Mouse (Mus musculus): ENCODE results near the gene Ankrd40. TPM values are rescaled to one million over a fixed set of nuclear protein-coding genes. Genes with fewer than 3 reads are reported as not detected.

Ankrd40 gene
- total RNA-seq (2021): 154 and 158 TPM in 2 replicates
- long read RNA-seq, transcript Ankrd40-203 (5 exons, 3,487 nt): major isoform, 89 of 111 reads
- long read RNA-seq, partial matches to known transcripts: 8 of 111 reads
- long read RNA-seq, other reads (novel, unspliced or antisense): 11 of 111 reads

DNA sequence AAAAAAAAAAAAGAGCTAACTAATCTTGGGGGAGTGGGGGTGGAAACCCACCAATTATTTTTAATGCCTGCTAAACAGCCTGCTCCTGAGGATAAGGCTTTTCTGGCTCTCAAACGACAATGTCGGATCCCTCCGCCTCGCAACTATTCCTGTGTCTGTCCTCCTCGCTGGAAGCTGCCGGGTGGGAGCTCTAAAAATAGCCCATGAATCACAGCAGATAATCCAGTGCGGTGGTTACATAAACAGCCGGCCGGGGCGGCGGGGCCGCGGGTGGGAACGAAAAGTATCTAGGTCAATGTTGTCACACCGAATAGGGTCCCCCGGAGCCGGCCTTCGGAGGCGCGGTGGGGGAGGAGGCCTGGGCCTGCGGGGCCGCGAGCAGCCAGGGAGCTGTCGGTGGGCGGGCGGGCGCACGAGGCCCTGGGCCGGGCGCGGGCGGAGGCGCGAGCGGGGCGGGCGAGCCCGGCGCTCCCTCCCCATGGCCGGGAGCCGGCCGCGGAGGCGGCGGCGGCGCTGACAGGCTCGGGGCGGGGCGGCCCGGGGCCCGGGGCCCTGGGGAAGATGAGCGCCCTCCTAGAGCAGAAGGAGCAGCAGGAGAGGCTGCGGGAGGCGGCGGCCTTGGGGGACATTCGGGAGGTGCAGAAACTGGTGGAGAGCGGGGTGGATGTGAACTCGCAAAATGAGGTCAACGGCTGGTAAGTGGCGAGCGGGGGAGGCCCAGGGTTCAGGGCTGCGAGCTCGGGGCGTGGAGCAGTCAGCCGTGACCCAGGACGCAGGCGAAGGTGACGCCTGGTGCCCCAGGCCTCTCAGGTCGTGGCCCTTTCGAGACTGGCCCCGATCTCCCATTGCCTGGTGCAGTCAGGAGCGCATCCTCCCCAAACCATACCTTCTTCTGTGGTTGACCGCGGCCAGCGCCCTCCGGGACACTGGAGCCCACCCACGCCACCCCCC lies at the start of gene Ankrd40:
Gene Ankrd40 (plus strand): TSS at position 309 of the 951 bp plus-strand sequence.
- peak; percentile 93 for DNase-seq

DNA sequence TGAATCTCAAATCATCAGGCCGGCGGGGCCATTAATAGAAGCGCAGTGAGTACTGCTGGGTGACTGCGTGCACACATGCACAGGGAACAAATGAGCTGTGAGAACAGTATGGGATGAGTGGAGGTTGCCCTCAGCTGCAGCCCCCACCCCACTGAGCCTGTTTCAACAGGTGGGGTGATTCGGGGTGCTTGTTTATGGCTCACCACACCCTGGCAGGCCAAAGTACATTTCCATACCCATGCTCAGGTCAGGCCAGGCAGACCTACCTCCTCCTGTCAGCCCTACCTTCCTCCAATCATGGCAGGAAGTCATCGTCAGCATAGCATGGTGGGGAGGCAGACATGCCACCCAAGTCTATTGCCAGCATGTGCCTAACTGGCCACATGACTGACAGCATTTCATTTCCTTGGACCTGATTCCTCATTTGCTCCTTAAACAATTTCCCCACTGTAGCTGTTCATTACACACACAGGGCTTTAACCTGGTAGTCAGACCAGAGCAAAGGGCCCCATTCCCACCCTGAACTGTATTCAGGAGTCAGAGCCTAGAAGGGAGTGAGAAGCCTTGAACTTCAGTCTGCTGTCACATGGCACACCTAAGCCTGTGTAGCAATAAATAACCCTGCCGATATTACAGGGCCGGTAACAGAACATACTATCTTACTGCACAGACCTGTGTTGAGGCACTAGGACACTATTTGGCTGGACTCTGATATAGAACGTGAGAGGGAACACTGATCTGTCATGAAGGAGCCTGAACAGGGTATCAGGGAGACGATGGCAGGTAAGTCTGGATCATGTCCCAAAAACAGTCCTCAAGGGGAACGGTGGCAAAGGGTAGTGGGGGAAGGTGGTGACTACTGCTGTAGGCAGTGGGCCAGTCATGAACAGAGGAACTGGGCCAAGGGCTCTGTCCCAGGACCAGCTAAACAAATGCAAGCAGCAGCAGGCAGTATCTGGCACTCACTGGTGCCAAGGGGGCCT lies 46.3 kb upstream of the Ankrd40 start, which contains the start of gene Gm21885:
Gene Gm21885 (plus strand): TSS at position 675 of the 983 bp plus-strand sequence.
- DNase-seq: peak; percentile 38

DNA sequence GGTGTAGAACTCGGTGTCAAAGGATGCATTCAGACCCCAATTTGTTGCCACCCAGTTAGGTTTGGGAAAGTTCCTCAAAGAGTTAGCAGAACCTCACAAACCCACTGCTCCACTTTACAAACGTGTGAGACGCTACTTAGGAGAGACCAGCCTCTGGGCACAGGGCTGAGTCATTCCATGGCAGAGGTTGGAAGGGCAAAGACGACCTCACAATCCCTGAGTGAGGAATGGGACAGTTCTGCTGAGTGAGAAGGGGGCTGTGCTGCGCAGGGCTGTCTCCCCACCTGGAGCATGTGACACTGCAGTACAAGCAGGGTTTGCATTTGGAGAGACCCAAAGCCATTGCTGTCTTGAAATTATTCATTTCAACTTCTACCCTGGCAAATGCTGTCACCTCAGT lies 45.5 kb upstream of the Ankrd40 start:
- no peak for DNase-seq

DNA sequence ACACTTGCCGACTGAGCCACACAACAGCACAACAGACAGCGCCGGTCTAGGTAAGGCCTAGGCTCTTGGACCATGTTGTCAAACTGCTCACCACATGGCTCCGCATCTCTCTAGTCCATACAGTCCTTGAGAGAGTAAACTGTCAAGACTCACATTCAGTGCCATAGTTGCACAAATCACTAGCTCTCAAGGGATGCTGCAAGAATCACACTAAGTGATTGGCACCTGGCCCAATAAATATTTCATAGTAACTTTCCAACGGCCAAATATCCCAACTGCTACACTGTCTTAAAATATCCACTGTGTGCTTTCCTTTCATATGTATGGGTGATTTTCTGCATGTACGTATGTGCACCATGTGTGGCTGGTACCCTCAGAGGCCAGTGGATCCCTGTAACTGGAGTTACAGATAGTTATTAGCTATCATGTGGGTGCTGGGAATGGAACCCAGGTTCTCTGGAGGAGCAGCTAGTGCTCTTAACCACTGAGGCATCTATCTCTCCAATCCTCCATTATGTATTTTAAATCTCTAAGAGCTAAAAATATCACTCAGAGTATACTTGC lies 44.2 kb upstream of the Ankrd40 start:
- DNase-seq: no peak

DNA sequence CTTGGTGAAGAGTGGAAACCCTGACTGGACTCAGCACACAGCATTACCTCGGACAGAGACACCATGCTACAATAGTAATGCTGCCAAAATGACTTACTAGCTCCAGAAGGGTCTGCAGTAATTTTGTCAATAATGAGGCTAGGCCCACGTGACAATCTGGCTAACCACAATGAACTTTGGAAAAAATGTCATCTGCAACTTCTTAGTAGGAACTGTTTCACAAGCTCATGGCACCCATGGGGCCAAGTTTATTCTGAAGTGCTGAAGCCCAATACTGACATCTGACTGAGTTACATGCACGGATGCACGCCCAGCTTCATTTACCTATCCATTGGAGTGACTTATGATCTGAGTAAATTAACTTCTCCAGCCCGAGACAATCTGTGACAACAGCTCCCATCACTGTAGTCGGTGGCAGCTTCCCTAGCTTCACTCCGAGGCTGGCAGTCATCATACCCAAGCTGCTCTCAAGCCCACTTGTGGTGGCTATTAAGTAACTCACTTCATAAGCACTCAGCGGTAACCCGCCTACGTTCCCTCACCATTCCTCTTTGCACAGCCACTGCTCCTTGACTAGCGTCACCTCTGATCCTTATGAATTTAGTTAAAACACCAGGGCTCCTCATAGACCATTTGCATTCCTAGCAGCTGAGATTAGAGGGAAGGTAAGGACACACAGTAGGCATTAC lies 41.8 kb upstream of the Ankrd40 start:
- DNase-seq: no peak

DNA sequence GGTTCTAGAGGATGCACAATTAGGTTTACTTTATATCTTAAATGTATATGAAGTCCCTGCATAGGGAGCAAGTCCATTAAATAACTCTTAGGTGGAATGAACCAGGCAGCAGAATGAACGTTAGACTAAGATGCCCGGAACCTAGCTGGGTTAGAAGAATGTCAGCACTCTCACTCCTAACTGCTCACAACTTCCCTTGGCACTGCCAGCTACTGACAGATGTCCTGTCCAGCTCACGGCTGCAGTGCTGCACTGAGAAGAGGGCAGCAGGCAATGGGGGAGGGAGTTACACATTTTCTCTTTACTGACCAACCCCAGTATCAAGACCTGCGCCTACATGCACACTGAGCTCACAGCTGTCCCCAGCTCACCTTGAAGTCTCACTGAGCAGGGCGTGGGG lies 40.7 kb upstream of the Ankrd40 start:
- DNase-seq: no peak

DNA sequence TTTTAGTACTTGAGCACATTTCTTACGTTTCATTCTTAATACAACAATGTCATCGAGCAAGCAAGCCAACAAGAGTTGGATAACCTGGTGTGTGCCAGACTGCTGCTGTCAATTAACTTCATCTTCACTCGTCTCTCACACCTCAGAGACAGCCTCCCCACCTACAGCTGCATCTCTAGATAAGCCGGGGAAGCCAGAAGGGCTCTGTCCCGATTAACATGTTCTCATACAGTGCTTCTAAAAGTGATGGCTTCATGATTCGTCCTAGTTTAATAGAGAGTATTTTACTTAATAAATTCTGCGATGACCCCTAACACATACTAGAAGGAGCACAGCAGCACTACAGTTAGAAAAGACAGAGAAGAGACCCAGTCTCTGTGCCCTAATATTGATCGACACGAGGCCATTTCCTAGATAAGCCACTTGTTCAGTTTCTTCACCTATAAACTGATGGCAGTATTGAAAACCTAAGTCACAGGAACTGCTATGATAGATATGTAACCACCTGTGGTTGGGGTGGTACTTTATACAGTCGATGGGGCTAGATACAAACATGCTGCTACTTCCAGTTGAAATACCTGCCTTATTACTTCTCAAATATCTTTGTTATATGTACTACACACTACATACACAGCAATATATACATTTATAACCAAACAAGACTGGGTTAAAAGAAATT lies 37.6 kb upstream of the Ankrd40 start:
- DNase-seq: no peak

DNA sequence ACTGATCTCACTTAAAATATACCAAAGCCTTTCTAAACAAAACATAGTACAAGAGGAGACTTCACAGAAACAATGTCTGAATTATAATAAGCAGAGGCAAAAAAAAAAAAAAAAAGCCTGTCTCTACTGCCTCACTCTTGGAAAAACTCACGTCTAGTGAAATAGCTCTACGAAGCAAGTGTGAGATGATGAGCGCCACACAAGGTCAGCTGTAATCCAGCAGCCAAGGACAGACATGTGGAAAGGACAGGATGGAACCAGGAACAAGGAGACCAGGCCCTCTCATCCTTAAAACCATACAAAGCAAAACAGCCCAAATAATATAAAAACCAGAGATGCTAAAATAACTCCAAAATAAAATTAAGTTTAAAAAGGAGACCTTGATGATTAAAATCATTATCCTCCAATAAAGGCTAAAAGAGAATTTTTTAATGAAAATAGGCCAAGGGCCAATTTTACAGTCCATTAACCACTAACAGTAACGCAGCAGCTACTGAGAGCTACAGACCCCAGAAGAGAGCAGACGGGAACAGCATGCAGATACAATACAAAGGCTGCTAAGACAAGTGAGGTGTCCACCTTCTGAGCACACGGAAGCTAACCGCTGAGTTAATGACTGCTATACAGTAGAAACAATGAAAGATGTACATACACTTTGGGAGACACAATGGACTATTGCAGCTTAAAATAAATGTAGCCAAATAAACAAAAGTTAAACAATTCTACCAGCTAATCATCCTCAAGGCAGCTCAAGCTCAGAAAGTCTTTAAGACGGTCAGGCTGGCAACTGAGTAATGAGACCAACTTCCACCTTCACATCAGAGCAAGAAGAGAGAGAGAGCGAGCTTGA lies 32.6 kb upstream of the Ankrd40 start:
- no peak for DNase-seq

DNA sequence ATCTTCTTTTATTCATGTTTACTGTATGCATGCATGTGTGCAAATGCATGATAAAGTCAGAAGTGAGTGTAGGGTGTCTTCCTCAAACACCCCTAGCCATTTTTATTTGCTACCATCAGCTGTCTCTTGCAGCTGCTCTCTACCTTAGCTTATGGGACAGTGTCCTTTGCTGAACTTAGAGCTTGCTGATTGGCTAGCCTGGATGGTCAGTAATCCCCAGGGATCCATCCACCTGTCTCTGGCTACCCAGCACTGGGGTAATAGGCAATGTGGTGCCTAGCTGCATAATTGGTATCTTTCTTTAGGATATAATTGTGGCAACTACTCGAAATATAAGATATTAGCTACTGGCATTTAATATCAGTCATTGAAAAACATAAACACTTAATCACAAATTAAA lies 15.1 kb upstream of the Ankrd40 start:
- DNase-seq: no peak

DNA sequence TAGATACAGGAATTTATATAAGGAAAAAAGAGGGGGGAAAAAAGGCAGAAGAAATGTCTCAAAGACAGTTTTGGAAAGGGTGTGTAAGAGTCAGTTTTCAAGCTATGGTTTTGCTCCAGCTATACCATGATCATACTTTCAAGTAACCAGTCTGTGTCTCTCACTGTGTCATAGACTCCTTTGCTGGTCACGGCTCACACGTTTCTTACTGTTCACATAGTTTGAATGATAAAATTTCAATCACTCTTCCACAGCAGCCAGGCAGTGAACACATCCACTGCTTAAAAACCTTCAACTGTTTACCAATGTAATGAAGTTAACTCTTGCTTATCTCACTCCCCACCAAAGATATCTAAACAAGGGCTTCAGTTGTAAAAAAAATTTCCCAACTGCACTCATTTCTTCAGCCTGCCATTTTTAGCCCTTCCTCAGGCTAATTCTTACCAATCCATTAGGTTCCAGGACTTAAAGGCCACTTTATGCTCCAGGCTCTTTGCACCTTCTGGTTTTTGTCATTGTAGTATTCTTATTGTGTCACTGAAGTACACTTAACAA lies 13.6 kb upstream of the Ankrd40 start:
- no peak for DNase-seq

DNA sequence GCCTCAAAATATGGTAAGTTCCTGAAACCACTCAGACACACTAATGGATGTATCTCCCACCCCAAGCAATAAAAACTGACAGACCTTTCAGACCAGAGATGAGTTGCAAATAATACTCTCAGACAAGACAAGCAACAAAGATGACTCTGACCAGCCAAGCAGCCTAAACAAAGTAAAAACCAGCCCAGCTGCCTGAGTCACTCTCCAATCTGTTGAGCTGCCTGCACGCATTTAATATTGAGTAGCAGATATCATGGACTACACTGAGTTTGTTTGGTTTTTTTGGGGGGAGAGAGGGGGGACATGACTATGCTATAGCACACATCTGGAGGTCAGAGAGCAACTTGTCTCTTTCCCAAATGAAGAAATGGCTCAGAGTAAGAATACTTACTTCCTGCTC lies 12.5 kb upstream of the Ankrd40 start:
- DNase-seq: no peak

DNA sequence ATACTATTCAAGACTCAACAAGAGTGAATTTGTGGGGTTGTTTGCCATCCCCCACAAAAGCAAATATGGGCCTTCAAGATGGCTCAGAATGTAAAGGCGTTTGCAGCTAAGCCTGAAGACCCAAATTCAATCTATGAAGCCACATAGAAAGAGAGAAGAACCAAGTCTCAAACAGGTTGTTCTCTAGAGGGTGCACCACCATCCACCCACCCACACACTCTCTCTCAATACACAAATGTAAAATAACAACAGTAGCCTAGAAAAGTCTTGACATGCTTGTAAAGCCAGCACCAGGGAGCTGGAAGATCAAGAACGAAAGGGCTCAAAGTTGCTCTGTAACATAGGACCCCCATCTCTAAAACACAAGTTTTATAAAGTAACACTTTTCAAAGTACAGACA lies 11.3 kb upstream of the Ankrd40 start:
- no peak for DNase-seq

DNA sequence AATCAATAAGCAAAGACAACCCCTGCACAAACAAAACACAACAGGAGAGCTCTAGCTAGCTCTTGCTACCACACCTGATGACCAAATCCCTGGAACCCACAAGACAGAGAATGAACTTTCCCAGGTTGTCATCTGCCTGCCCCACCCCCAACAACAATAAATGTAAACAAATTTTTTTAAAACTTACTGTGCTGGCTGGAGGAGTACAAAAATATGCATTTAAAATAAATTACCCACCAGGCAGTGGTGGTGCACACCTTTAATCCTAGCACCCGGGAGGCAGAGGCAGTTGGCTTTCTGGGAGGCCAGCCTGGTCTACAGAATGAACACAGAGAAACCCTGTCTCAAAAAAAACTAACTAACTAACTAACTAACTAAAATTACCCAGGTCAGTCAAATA lies 10.8 kb upstream of the Ankrd40 start:
- no peak for DNase-seq

DNA sequence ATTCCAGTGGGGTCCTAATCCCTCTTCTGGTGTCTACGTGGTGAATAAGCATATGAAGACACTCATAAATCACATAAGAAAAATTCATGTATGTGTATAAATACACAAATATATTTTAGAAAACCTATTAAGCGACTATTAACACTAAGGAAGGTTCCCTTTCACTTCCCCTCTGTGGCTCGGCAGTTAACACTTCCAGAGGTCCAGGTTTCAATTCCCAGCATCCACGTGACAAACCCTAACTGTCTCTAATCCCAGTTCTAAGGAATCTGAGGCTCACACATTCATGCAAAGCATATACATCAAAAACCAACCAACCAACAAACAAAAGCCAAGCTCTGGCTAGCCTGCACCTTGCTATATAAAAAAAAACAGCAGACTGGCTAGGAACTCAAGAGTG lies 10.3 kb upstream of the Ankrd40 start:
- DNase-seq: no peak

DNA sequence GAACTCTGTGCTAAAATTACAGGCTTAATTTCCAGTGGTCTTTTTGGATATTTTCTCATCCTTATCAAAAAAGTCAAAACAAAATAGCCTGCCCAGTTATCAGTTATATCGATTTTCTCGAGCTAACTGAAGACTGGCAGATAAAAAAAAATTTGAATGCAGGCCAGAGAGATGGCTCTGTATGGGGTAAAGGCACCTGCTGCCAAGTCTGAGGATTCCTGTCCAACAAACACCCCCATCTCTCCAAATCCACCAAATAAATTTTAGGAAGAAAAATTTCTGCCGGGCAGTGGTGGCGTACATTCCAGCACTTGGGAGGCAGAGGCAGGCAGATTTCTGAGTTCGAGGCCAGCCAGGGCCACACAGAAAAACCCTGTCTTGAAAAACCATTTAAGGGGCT lies 9.7 kb upstream of the Ankrd40 start:
- no peak for DNase-seq

DNA sequence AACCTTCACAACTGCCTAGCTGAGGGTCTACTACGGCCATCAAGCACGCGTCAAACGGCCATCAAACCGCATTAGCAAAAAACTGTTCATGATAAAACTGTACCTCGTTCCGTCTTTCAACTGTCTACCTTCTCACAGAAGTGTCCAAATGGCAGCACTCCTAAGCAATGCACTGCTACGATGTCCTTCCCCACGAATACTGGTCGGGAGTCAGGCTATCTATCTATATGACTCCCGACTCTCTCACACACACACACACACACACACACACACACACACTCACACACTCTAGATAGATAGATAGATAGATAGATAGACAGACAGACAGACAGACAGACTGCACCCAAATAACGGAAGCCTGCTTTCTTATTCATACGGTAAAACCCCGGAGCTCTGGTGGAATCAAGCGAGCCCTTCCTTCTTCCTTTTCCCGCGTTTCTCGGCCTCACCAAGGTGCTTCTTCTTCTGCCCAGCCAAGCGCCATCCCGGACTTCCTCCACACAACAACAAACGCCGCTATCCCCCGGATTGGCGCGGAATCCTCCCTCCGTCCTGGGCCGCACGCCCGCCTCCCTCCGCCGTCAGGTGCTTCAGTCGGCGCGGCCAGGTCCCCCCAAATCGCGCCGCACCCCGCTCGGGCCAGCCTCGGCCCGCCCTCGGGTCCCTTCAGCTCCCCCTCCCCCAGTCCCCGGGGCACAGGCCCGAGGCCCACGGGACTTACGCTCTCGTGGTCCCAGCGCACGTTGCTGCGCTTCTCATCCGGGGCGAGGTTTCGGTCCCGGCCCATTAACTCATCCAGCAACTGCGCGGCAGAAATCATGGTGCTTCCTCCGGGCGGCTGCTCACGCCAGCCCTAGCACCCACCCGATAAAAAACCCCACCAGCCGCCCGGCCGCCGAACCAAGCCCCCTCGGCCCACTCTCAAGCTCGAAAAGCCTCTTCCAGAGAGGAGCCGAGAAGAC lies 6.6 kb upstream of the Ankrd40 start:
- peak; percentile 57 for DNase-seq

DNA sequence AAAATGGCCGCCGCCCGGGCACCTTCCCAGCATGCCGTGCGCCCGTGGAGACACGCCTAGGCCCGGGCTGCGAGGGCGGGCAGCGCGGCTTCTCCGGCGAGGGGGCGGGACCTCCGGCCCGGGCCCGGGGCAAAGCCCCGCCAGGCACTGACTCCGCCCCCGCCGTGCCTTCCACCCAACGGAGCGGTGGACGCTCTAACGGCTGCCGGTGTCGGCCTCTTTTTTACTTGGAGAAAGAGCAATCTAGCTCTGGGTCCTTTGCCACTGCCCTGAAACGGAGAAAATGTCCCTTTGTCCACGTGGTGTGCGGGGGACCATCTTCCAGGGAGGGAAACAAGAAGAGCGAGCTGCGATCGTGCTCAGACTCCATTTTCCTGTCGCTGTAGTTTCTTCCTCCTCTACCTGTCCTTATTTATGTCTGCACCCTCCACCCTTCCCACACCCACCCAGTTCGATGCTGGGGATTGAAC lies 5.8 kb upstream of the Ankrd40 start, which contains the start of gene Luc7l3:
Gene Luc7l3 (minus strand): TSS at position 58 of the 470 bp plus-strand sequence.
- peak; percentile 96 for DNase-seq

DNA sequence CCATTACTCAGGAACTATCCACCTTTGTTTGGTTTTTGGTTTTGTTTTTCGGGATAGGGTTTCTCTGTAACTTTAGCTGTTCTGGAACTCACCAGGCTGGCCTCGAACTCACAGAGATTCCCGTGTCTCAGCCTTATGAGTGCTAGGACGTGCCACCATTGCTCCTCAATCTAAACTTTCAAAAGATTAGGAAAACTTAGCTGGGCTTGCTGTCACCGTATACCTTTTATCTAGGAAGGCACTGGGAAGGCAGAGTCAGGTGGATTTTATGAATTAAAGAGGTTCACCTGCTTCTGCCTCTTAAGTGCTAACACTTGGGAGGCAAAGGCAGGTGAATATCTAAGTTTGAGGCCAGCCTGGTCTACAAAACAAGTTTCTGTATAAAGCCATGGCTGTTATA lies 5.2 kb upstream of the Ankrd40 start:
- no peak for DNase-seq
